Mouse (Mus musculus) heart, postnatal 0 days (tissue): ENCODE measurements around the gene Fam240a.

ENCODE experiments used
- CTCF ChIP-seq: IDR thresholded peaks from 2 replicates; pipeline ENCODE4 v1.5.1; 2016; ENCODE audit warnings: antibody characterized with exemption, control low read depth, low read depth
- EP300 ChIP-seq: IDR thresholded peaks from 2 replicates; pipeline ENCODE4 v1.6.1; 2016; ENCODE audit warnings: antibody characterized with exemption, low read depth

DNA sequence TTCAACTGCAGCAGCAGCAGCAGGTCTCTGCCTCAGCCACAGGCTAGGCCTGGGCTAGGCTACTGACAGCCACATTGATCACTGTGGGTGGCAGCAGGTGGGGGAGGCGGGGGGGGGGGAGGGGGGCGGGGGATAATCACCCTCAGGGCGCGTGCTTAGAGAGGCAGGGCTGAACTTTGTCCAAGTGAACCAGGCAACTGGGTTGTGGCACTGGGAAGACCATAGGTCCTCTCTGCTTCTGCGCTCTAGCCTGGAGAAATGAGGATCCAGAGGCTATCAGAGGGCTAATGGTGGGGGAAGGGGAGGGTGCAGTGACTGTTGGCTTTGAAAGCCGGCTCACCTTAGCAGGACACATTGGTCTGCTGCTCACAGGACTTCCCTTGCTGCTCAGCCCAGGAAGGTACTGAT lies 41.4 kb downstream of the Fam240a start:
- TF ChIP-seq CTCF (no peak), EP300 (no peak)
